Mouse (Mus musculus) limb, embryonic 10.5 days (tissue): ENCODE results near the gene Nmt1. TPM values are rescaled to one million over a fixed set of nuclear protein-coding genes. Genes with fewer than 3 reads are reported as not detected.

Experiments
- DNase-seq: peaks from one replicate; pipeline ENCODE4 v3.0.0-alpha.2; 2017; ENCODE audit warnings: low spot score
- H3K27ac ChIP-seq: fragments of 300-500 bp; sonication (generic); 2 replicates; pipeline ENCODE4 v1.5.1; 2016; ENCODE audit warnings: mild to moderate bottlenecking
- H3K27me3 ChIP-seq: fragments of 300-500 bp; sonication (generic); 2 replicates; pipeline ENCODE4 v1.6.1; 2016; ENCODE audit warnings: low read depth, mild to moderate bottlenecking; ENCODE audit not compliant: poor library complexity, severe bottlenecking
- H3K36me3 ChIP-seq: fragments of 300-500 bp; sonication (generic); 2 replicates; pipeline ENCODE4 v1.6.1; 2016; ENCODE audit warnings: mild to moderate bottlenecking, moderate library complexity
- H3K4me1 ChIP-seq: fragments of 300-500 bp; sonication (generic); 2 replicates; pipeline ENCODE4 v1.6.1; 2016
- H3K4me3 ChIP-seq: fragments of 300-500 bp; sonication (generic); 2 replicates; pipeline ENCODE4 v1.5.1; 2016; ENCODE audit warnings: mild to moderate bottlenecking, moderate library complexity
- H3K9me3 ChIP-seq: fragments of 300-500 bp; sonication (generic); replicated peaks from 2 replicates; pipeline ENCODE4 v1.6.1; 2016; ENCODE audit warnings: mild to moderate bottlenecking
- WGBS: fragments of 180-500 bp; shearing (Covaris S2); methylation state at CpG from one replicate; pipeline ENCODE4 v1.1.7; 2016; 5-methylcytosine and 5-hydroxymethylcytosine counted together
- polyA plus RNA-seq: library from polyadenylated mRNA; unstranded; fragments of >200 nt; fragmentation: Nextera tagmentation; extraction: Ambion mirVana; gene quantifications from 2 replicates; pipeline ENCODE4 v1.2.1, GENCODE M21; 2016

Nmt1 gene
- polyA plus RNA-seq, 1 experiment from 2014 or later = 60.5 TPM

DNA sequence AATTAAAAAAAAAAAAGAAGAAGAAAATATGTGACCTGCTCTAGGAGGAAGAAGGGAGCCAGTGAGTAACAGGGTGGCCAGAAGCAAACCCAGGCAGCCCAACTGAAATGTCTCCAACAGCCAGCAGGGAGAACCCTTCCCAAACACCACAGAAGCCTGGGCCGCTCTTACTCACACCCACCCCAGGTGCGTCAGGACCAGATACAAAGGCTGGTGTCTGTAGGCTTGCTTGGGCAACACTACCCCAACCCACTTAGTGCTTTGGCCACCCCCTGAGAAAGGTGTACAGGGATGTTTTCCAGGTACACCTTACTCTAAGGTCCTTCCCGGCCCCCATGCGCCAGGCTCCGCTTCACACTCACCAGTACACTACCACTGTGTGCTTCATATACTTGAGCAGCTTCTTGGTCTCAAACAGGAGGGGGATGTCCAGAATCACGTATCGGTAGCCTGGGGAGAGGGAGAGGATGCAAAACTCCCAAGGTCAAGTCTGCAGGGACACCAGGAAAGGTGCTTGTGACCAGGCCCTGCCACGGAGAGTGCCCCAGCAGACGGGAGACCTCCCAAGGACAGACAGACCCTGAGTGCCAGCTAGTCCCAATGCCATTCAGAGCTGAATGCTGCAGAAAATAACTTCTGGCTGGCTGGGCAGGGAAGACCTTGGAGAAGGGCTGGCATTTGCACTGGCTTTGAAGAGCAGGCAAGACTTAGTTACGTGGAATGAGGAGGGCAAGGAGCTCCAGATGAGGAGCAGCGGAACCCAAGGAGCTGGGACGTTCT lies 30.8 kb upstream of the Nmt1 start:
- no peaks in the 10 kb centered on the region for H3K9me3 ChIP-seq
- WGBS = 96% methylated on average over 12 of the region's 12 CpGs
- H3K27ac ChIP-seq = no peak overlapping the region
- H3K4me3 ChIP-seq = no peak overlapping the region
- peaks cover 23% of the 10 kb centered on the region for H3K4me1 ChIP-seq
- H3K27me3 ChIP-seq = peaks cover 5% of the 10 kb centered on the region
- H3K36me3 ChIP-seq = peaks cover 82% of the 10 kb centered on the region
- no peak for DNase-seq

- Histone ChIP-seq H3K27me3 (no peaks in the 10 kb centered on the region), H3K36me3 (peaks cover 91% of the 10 kb centered on the region), H3K27ac (no peak overlapping the region), H3K4me1 (peaks cover 19% of the 10 kb centered on the region), H3K9me3 (no peaks in the 10 kb centered on the region), H3K4me3 (no peak overlapping the region)
- WGBS = 90% methylated on average over 7 of the region's 7 CpGs
- DNase-seq = no peak
These were observed 29.8 kb upstream of the Nmt1 start for GRCm38 (mm10) chr11:102998254-102998576.

- no peak for DNase-seq
- peaks cover 14% of the 10 kb centered on the region for H3K4me1 ChIP-seq
- no peaks in the 10 kb centered on the region for H3K27me3 ChIP-seq
- no peak overlapping the region for H3K4me3 ChIP-seq
- peaks cover 91% of the 10 kb centered on the region for H3K36me3 ChIP-seq
- H3K27ac ChIP-seq = no peak overlapping the region
- no peaks in the 10 kb centered on the region for H3K9me3 ChIP-seq
- 87% methylated on average over 14 of the region's 14 CpGs for WGBS
These were observed 29.2 kb upstream of the Nmt1 start for GRCm38 (mm10) chr11:102998577-102999316.

- WGBS = 90% methylated on average over 14 of the region's 14 CpGs
- H3K27ac ChIP-seq = no peak overlapping the region
- H3K36me3 ChIP-seq = peaks cover 90% of the 10 kb centered on the region
- no peaks in the 10 kb centered on the region for H3K9me3 ChIP-seq
- H3K4me3 ChIP-seq = no peak overlapping the region
- peaks cover 14% of the 10 kb centered on the region for H3K4me1 ChIP-seq
- DNase-seq = no peak
- no peaks in the 10 kb centered on the region for H3K27me3 ChIP-seq
These were observed 28.5 kb upstream of the Nmt1 start for GRCm38 (mm10) chr11:102999317-102999970.

DNA sequence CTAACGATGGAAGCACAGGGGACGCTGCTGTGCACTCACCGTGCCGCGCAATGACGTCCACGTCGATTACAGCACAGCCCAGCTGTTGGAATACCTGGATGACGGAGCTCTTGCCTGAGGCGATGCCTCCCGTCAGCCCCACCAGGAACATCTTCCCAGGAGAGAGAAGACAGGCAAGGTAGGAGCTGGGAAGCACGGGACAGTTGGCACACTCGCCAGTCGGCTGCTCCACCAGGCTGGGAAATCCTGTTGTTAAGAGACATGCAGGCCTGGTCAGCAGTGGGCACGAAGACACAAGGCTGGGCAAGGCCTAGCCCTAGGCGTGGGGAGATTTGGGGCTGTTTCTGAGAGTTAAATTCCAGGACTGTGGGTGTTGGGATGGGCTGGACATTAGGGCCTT lies 27.9 kb upstream of the Nmt1 start:
- Histone ChIP-seq H3K27me3 (no peaks in the 10 kb centered on the region), H3K36me3 (peaks cover 90% of the 10 kb centered on the region), H3K27ac (no peak overlapping the region), H3K9me3 (no peaks in the 10 kb centered on the region), H3K4me3 (no peak overlapping the region), H3K4me1 (peaks cover 14% of the 10 kb centered on the region)
- 92% methylated on average over 16 of the region's 16 CpGs for WGBS
- no peak for DNase-seq

DNA sequence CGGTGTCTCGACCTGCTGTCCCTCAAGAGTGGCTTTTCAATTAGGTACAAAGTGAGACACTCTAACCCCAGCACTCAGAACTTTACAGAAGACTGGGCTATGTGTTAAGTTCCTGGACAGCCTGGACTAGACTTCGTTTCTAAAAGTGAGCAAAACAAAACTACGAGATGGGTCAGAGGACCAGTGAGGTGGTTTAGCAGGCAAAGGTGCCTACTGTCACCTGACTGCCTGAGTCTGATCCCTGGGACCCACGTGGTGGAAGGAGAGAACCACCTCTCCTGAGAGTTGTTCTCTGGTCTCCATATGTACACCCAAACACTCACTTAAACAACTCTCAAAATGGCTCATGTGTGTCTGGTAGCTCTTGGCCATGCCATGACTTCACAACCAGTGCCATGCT lies 26.9 kb upstream of the Nmt1 start:
- H3K9me3 ChIP-seq = no peaks in the 10 kb centered on the region
- H3K27ac ChIP-seq = no peak overlapping the region
- WGBS = 87% methylated on average over 5 of the region's 5 CpGs
- no peaks in the 10 kb centered on the region for H3K27me3 ChIP-seq
- no peak overlapping the region for H3K4me3 ChIP-seq
- peaks cover 90% of the 10 kb centered on the region for H3K36me3 ChIP-seq
- no peak for DNase-seq
- H3K4me1 ChIP-seq = peaks cover 14% of the 10 kb centered on the region

DNA sequence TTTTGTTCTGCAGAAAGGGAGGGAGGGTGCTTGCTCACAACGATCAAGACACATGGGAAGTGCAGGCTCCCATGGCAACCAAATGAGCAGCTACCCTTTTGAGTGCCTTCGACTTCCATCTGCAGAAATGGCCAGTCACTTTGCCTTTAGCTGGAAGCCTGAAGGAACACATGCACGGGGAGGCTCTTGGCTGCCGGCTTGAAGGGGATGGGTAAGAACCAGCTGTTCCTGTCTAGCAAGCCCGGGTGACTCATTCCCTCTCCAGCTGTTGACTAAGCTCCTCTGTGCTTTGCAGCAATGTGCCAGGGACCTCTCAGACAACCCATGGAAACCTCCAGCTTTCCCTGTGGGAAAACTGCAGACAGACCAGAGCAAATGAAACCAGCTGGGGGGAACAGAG lies 24.8 kb upstream of the Nmt1 start:
- Histone ChIP-seq H3K36me3 (peaks cover 90% of the 10 kb centered on the region), H3K4me1 (peaks cover 28% of the 10 kb centered on the region), H3K9me3 (no peaks in the 10 kb centered on the region), H3K27me3 (no peaks in the 10 kb centered on the region), H3K4me3 (no peak overlapping the region), H3K27ac (no peak overlapping the region)
- DNase-seq = no peak
- 73% methylated on average over 5 of the region's 5 CpGs for WGBS

- H3K27ac ChIP-seq = no peak overlapping the region
- peaks cover 87% of the 10 kb centered on the region for H3K36me3 ChIP-seq
- H3K9me3 ChIP-seq = no peaks in the 10 kb centered on the region
- H3K4me3 ChIP-seq = no peak overlapping the region
- DNase-seq = no peak
- 86% methylated on average over 1 of the region's 1 CpGs for WGBS
- peaks cover 28% of the 10 kb centered on the region for H3K4me1 ChIP-seq
- no peaks in the 10 kb centered on the region for H3K27me3 ChIP-seq
These were observed 23.1 kb upstream of the Nmt1 start for GRCm38 (mm10) chr11:103004852-103005251.

DNA sequence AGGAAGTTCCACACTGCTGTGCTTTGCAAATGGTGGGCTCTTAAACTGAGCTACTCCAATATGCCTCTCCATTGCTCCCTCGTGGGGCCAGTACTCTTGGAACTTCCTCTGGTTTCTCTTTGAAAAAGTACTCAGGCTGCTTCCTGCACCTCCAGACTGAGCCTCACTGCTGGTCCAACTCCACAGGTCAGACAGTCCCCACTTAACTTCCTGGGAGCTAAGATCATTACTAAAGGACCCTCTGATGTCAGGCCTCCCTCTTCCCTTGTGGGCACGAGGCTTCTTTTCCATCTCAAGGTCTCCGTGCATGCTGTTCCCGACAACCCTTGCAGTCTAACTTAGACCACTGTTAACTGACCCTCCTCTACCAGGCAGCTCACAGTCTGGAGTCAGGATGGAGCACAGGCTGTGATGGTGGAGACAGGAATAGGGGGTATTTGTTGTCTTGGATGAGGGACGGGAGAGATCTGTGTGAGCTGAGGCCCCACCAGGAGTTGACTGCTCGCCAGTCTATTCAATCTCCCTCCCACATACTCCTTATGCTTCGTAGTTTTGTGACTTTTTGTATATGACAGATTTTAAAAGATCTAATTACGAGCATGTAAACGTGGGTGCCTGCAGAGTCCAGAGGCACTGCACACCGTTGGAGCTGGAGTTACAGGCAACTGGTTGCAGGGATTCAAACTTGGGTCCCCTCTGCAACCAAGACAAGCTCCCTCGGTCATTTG lies 22.6 kb upstream of the Nmt1 start:
- peaks cover 86% of the 10 kb centered on the region for H3K36me3 ChIP-seq
- H3K27ac ChIP-seq = no peak overlapping the region
- no peak for DNase-seq
- no peaks in the 10 kb centered on the region for H3K9me3 ChIP-seq
- WGBS = 91% methylated on average over 11 of the region's 11 CpGs
- no peaks in the 10 kb centered on the region for H3K27me3 ChIP-seq
- H3K4me1 ChIP-seq = peaks cover 23% of the 10 kb centered on the region
- H3K4me3 ChIP-seq = no peak overlapping the region

DNA sequence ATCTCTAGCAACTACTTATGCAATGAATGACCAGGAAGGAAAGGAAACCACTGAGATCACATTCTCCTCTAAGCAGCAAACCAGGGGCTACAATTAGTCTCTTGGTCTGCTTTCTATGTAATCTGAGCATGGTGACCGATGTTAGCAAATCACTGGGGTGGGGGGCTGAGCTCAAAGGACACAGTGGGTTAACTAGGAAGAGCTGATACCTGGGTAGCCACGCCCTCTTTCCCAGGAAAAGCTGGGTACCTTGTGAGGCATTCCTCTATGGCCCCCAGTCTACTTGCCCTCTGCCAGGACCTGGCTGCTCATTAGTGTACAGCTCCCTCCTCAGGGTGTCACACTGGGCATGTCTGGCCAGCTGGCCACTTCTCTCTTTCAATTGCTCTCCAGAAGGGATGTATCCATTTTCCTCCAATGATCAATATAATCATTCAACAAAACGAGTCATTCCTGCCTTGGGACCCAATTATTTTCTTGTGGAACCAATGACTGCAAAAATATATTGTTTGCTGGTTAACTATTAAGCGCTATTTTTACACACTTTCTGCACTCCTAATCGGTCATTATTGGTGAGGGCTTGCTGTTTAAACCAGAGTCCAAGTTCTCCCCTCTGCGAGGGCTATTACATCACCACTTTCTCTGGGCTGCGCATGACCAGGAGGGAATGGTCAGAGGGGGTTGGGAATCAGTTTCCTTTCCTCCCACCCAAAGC lies 21.5 kb upstream of the Nmt1 start:
- 90% methylated on average over 7 of the region's 7 CpGs for WGBS
- H3K9me3 ChIP-seq = no peaks in the 10 kb centered on the region
- no peaks in the 10 kb centered on the region for H3K27me3 ChIP-seq
- no peak overlapping the region for H3K4me3 ChIP-seq
- no peak overlapping the region for H3K27ac ChIP-seq
- DNase-seq = no peak
- H3K36me3 ChIP-seq = peaks cover 87% of the 10 kb centered on the region
- H3K4me1 ChIP-seq = peaks cover 14% of the 10 kb centered on the region; the same call in 1 of the 2 replicates

GRCm38 (mm10) chr11:103007001-103007340 lies 21.0 kb upstream of the Nmt1 start:
- H3K36me3 ChIP-seq = peaks cover 92% of the 10 kb centered on the region
- DNase-seq = no peak

DNA sequence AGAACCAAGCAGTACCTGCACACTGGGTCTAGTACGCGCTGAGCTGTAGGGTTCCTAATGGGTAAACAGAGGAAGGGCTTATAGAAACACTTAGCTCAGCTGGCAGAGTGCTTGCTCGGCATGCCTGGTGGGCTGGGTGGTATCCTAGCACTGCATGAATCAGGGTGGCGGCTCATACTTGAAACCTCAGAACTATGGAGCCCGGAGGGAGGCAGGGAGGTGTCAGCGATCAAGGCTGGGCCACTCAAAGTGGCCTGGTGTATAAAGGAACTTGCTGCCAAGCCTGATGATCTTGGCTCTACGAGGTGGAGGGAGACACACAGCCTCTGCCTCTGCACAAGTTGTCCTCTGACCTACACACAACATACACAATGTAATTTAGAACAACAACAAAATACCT lies 19.4 kb upstream of the Nmt1 start:
- Histone ChIP-seq H3K4me1 (peaks cover 14% of the 10 kb centered on the region; the same call in 1 of the 2 replicates), H3K36me3 (peaks cover 94% of the 10 kb centered on the region), H3K4me3 (no peak overlapping the region), H3K27me3 (no peaks in the 10 kb centered on the region), H3K9me3 (no peaks in the 10 kb centered on the region), H3K27ac (no peak overlapping the region)
- 91% methylated on average over 7 of the region's 7 CpGs for WGBS
- DNase-seq = no peak

More at GRCm38 (mm10) chr11:103007001-103007340, 21.0 kb upstream of the Nmt1 start:
- H3K27ac ChIP-seq = no peak overlapping the region
- 83% methylated on average over 6 of the region's 6 CpGs for WGBS
- H3K4me1 ChIP-seq = peaks cover 14% of the 10 kb centered on the region; the same call in 1 of the 2 replicates
- no peaks in the 10 kb centered on the region for H3K9me3 ChIP-seq
- H3K4me3 ChIP-seq = no peak overlapping the region
- no peaks in the 10 kb centered on the region for H3K27me3 ChIP-seq
